In the genomic region with DNA sequence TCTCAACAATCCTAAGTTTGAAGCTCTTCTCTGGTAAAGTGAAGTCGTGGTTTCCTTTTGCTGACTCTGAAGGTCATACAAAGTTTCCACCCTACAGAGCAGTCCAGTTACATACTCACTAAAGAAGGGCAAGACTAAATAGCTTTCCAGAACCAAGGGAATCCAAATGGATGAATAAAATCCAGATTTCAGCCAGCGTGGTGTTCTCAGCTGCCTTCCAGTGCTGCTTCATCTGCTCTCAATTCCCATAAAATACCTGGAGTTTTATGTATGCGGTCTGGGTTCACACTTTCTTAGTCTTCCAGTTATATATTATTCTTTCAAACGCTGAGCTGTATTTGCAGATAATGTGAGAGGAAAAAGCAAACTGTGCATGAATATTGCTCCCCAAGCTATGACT, we compare ENCODE assay signal across 36 mouse cellular contexts. TPM values are rescaled to one million over a fixed set of nuclear protein-coding genes. Genes with fewer than 3 reads are reported as not detected.
"Had no signal": no experiment of that assay in that cellular context is flagged by ENCODE, and none has a peak within 500 bp of the region (broad histone marks: within the 10 kb centered on the region; RNA-seq: fewer than 3 reads in every experiment).

No protein-coding gene starts in this region.

- H3K27ac ChIP-seq: heart, embryonic 10.5 days; heart, embryonic 13.5 days; heart, embryonic 15.5 days; hindbrain, embryonic 10.5 days; hindbrain, embryonic 12.5 days; hindbrain, embryonic 13.5 days; hindbrain, embryonic 14.5 days; hindbrain, embryonic 15.5 days; hindbrain, postnatal 0 days; intestine, embryonic 15.5 days; kidney, embryonic 15.5 days; kidney, postnatal 0 days; layer of hippocampus, adult 2 months had no signal

- H3K9me3 ChIP-seq: heart, embryonic 10.5 days; heart, embryonic 12.5 days; heart, embryonic 13.5 days; heart, embryonic 15.5 days; hindbrain, embryonic 10.5 days; hindbrain, embryonic 12.5 days; hindbrain, embryonic 13.5 days; hindbrain, embryonic 15.5 days; intestine, embryonic 15.5 days; kidney, embryonic 15.5 days had no signal

- H3K36me3 ChIP-seq: heart, embryonic 10.5 days; heart, embryonic 12.5 days; heart, embryonic 13.5 days; heart, embryonic 15.5 days; hindbrain, embryonic 10.5 days; hindbrain, embryonic 12.5 days; hindbrain, embryonic 13.5 days; hindbrain, embryonic 15.5 days; intestine, embryonic 15.5 days; kidney, embryonic 15.5 days had no signal

- H3K27me3 ChIP-seq: heart, embryonic 12.5 days; heart, embryonic 13.5 days; heart, embryonic 15.5 days; hindbrain, embryonic 12.5 days; hindbrain, embryonic 13.5 days; hindbrain, embryonic 15.5 days; intestine, embryonic 15.5 days; kidney, embryonic 15.5 days had no signal

- DNase-seq: heart, postnatal 10 days; heart, postnatal 14 days; heart, postnatal 36 days; heart, postnatal 4 days; kidney, adult 11 months; kidney, adult 18-20 months; kidney, adult 2 months; kidney, adult 8-10 months; kidney, adult 9 months; kidney, postnatal 10 days; kidney, postnatal 14 days; kidney, postnatal 25 days; kidney, postnatal 36 days; kidney, postnatal 4 days; layer of hippocampus, adult 9-11 months; layer of hippocampus, postnatal 36 days had no signal

- H3K9ac ChIP-seq: heart, embryonic 12.5 days; heart, embryonic 13.5 days; heart, embryonic 15.5 days; hindbrain, embryonic 12.5 days; hindbrain, embryonic 13.5 days; hindbrain, embryonic 14.5 days; hindbrain, embryonic 15.5 days; intestine, embryonic 15.5 days; kidney, embryonic 15.5 days had no signal

- H3K4me1 ChIP-seq: heart, embryonic 10.5 days; heart, embryonic 12.5 days; heart, embryonic 13.5 days; heart, embryonic 15.5 days; hindbrain, embryonic 12.5 days; hindbrain, embryonic 13.5 days; hindbrain, embryonic 15.5 days; kidney, embryonic 15.5 days had no signal

- ATAC-seq: hindbrain, embryonic 16.5 days; hindbrain, postnatal 0 days; inflammation-experienced regulatory T-cells, adult 6 months; intestine, embryonic 15.5 days; intestine, embryonic 16.5 days; intestine, postnatal 0 days had no signal

- H3K4me2 ChIP-seq: heart, embryonic 11.5 days; heart, embryonic 12.5 days; heart, embryonic 13.5 days; heart, embryonic 15.5 days; hindbrain, embryonic 12.5 days; hindbrain, embryonic 13.5 days; hindbrain, embryonic 14.5 days; hindbrain, embryonic 15.5 days; intestine, embryonic 15.5 days; kidney, embryonic 15.5 days had no signal

- H3K4me3 ChIP-seq: heart, embryonic 10.5 days; heart, embryonic 12.5 days; heart, embryonic 13.5 days; heart, embryonic 15.5 days; hindbrain, embryonic 10.5 days; hindbrain, embryonic 12.5 days; hindbrain, embryonic 13.5 days; hindbrain, embryonic 15.5 days; intestine, embryonic 15.5 days; kidney, embryonic 15.5 days; layer of hippocampus, adult 2 months had no signal

RNA-seq across cellular contexts. Expression of a gene that starts 35.6 kb away (rescaled TPM):
- polyA plus RNA-seq: heart, postnatal 0 days; inflammation-experienced regulatory T-cells, adult 6 months had no signal

RNA-seq across cellular contexts. Expression of a gene that starts 52.8 kb away (rescaled TPM):
- polyA plus RNA-seq: heart, postnatal 0 days; inflammation-experienced regulatory T-cells, adult 6 months had no signal
